In the genomic region with DNA sequence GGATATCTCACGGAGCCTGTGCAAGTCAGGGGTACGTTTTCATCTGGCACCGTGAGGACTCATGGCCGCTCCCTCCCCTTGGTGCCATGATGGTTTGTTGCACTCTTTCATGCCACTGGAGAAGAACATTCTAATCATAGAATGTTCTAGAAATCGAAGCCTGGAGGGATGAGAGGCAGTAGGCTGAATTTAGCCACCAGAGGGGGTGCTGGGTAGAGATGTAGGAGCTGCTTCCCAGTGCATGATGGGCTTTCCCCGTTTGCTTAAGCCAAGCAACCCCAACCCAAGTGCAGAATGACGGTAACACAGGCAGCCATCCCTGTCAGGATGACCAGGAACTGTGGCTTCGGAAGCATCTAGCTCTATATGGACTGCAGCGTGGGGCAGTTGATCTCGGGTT, we compare ENCODE assay signal across 18 mouse cellular contexts. TPM values are rescaled to one million over a fixed set of nuclear protein-coding genes. Genes with fewer than 3 reads are reported as not detected.
DNase-seq lines count a peak whose midpoint lies in the region; ATAC-seq and TF ChIP-seq lines count a peak whose summit lies in the region.
"Had no signal": no experiment of that assay in that cellular context is flagged by ENCODE, and none has a peak within 500 bp of the region (broad histone marks: within the 10 kb centered on the region; RNA-seq: fewer than 3 reads in every experiment).

No protein-coding gene starts in this region.

- DNase-seq in adrenal gland, postnatal 14 days: peak; percentile 31
- no peak for DNase-seq in adrenal gland, adult 18-20 months (ENCODE audit: low spot score in 2 of 2)
- no peak for DNase-seq in hindbrain, postnatal 0 days (ENCODE audit: low spot score)
- DNase-seq in midbrain, embryonic 11.5 days (ENCODE audit: low spot score, missing footprints): peak; percentile 60
- peak; percentile 31 for DNase-seq in thymus, postnatal 25 days
- no peak for DNase-seq in spleen, postnatal 36 days (ENCODE audit: low spot score in 2 of 2)
- DNase-seq: left cerebral cortex, postnatal 4 days; right cerebral cortex, adult 18-20 months had no signal

- no peaks in the 10 kb centered on the region for H3K4me1 ChIP-seq in hindbrain, postnatal 0 days (ENCODE audit: insufficient read depth, low read length)
- peaks cover 13% of the 10 kb centered on the region for H3K4me1 ChIP-seq in hindbrain, embryonic 13.5 days (replicated peaks)
- H3K4me1 ChIP-seq in midbrain, embryonic 11.5 days (ENCODE audit: control insufficient read depth, insufficient read depth, low read length): peaks cover 6% of the 10 kb centered on the region; the same call in 1 of the 2 replicates
- H3K4me1 ChIP-seq in midbrain, embryonic 15.5 days: peaks cover 12% of the 10 kb centered on the region

- H3K9me3 ChIP-seq in hindbrain, postnatal 0 days (ENCODE audit: low read length): no peaks in the 10 kb centered on the region
- no peaks in the 10 kb centered on the region for H3K9me3 ChIP-seq in hindbrain, embryonic 13.5 days
- H3K9me3 ChIP-seq in midbrain, embryonic 11.5 days (ENCODE audit: control insufficient read depth, low read length): no peaks in the 10 kb centered on the region
- H3K9me3 ChIP-seq in midbrain, embryonic 15.5 days: no peaks in the 10 kb centered on the region
- H3K9me3 ChIP-seq: embryonic facial prominence, embryonic 12.5 days; heart, embryonic 15.5 days; neural tube, embryonic 12.5 days had no signal

- H3K4me2 ChIP-seq in hindbrain, postnatal 0 days (ENCODE audit: low read depth, low read length): no peak overlapping the region
- no peak overlapping the region for H3K4me2 ChIP-seq in hindbrain, embryonic 13.5 days
- no peak overlapping the region for H3K4me2 ChIP-seq in midbrain, embryonic 11.5 days
- H3K4me2 ChIP-seq in midbrain, embryonic 15.5 days: no peak overlapping the region
- H3K4me2 ChIP-seq: embryonic facial prominence, embryonic 12.5 days; heart, embryonic 15.5 days; neural tube, embryonic 12.5 days had no signal

- WGBS in hindbrain, postnatal 0 days: 76% methylated on average over 10 of the region's 10 CpGs
- 79% methylated on average over 10 of the region's 10 CpGs for WGBS in hindbrain, embryonic 13.5 days
- 86% methylated on average over 10 of the region's 10 CpGs for WGBS in midbrain, embryonic 11.5 days
- 74% methylated on average over 10 of the region's 10 CpGs for WGBS in midbrain, embryonic 15.5 days

- H3K27ac ChIP-seq in hindbrain, postnatal 0 days: no peak overlapping the region
- no peak overlapping the region for H3K27ac ChIP-seq in hindbrain, embryonic 13.5 days
- H3K27ac ChIP-seq in midbrain, embryonic 11.5 days (ENCODE audit: low read depth, low read length): no peak overlapping the region
- H3K27ac ChIP-seq in midbrain, embryonic 15.5 days: no peak overlapping the region
- H3K27ac ChIP-seq: embryonic facial prominence, embryonic 12.5 days; heart, embryonic 15.5 days; neural tube, embryonic 12.5 days had no signal

- no peak for ATAC-seq in hindbrain, postnatal 0 days
- ATAC-seq in hindbrain, embryonic 13.5 days (ENCODE audit: low FRiP score): no peak
- ATAC-seq in midbrain, embryonic 11.5 days (ENCODE audit: low FRiP score): no peak
- no peak for ATAC-seq in midbrain, embryonic 15.5 days (replicated peaks)
- ATAC-seq: forebrain, embryonic 16.5 days; intestine, embryonic 16.5 days; Patski had no signal

- H3K9ac ChIP-seq in hindbrain, postnatal 0 days (replicated peaks; ENCODE audit: low read length): no peak overlapping the region
- H3K9ac ChIP-seq in hindbrain, embryonic 13.5 days: no peak overlapping the region
- H3K9ac ChIP-seq in midbrain, embryonic 11.5 days (ENCODE audit: low read length): no peak overlapping the region
- H3K9ac ChIP-seq in midbrain, embryonic 15.5 days: no peak overlapping the region
- H3K9ac ChIP-seq: embryonic facial prominence, embryonic 12.5 days; heart, embryonic 15.5 days; neural tube, embryonic 12.5 days had no signal

- TF ChIP-seq CTCF in hindbrain, postnatal 0 days (IDR thresholded peaks at IDR 0.05; ENCODE audit: low read depth): peak; percentile 49

- no peaks in the 10 kb centered on the region for H3K27me3 ChIP-seq in hindbrain, postnatal 0 days (ENCODE audit: insufficient read depth, low read length)
- peaks cover 14% of the 10 kb centered on the region for H3K27me3 ChIP-seq in hindbrain, embryonic 13.5 days
- no peaks in the 10 kb centered on the region for H3K27me3 ChIP-seq in midbrain, embryonic 11.5 days (ENCODE audit: control insufficient read depth, insufficient read depth, low read length)
- no peaks in the 10 kb centered on the region for H3K27me3 ChIP-seq in midbrain, embryonic 15.5 days (replicated peaks)
- H3K27me3 ChIP-seq: embryonic facial prominence, embryonic 12.5 days; neural tube, embryonic 12.5 days; Patski had no signal

- H3K36me3 ChIP-seq in hindbrain, postnatal 0 days (ENCODE audit: insufficient read depth, low read length): no peaks in the 10 kb centered on the region
- no peaks in the 10 kb centered on the region for H3K36me3 ChIP-seq in hindbrain, embryonic 13.5 days
- no peaks in the 10 kb centered on the region for H3K36me3 ChIP-seq in midbrain, embryonic 11.5 days (ENCODE audit: control insufficient read depth, insufficient read depth, low read length)
- no peaks in the 10 kb centered on the region for H3K36me3 ChIP-seq in midbrain, embryonic 15.5 days (replicated peaks)
- H3K36me3 ChIP-seq: embryonic facial prominence, embryonic 12.5 days; heart, embryonic 15.5 days; neural tube, embryonic 12.5 days had no signal

- no peak overlapping the region for H3K4me3 ChIP-seq in hindbrain, postnatal 0 days (ENCODE audit: low read length)
- H3K4me3 ChIP-seq in hindbrain, embryonic 13.5 days: no peak overlapping the region
- H3K4me3 ChIP-seq in midbrain, embryonic 11.5 days (ENCODE audit: low read depth, low read length): no peak overlapping the region
- H3K4me3 ChIP-seq in midbrain, embryonic 15.5 days: no peak overlapping the region
- H3K4me3 ChIP-seq: embryonic facial prominence, embryonic 12.5 days; heart, embryonic 15.5 days; neural tube, embryonic 12.5 days had no signal

RNA-seq across cellular contexts. Expression of a gene that starts 32.2 kb away (rescaled TPM):
- total RNA-seq in adrenal gland, postnatal 14 days (2021): not detected in 2 replicates
- total RNA-seq in adrenal gland, adult 18-20 months (2021): not detected
- total RNA-seq in hindbrain, postnatal 0 days (2014; rRNA removed): not detected in 2 replicates
- polyA plus RNA-seq in hindbrain, postnatal 0 days (2015; fragmentation: Nextera tagmentation; extraction: Ambion mirVana): not detected in 2 replicates
- not detected in 2 replicates for polyA plus RNA-seq in hindbrain, embryonic 13.5 days (2015; fragmentation: Nextera tagmentation; extraction: Ambion mirVana)
- polyA plus RNA-seq in midbrain, embryonic 11.5 days (2014; fragmentation: Nextera tagmentation; extraction: Ambion mirVana): not detected in 2 replicates
- polyA plus RNA-seq in midbrain, embryonic 15.5 days (2015; fragmentation: Nextera tagmentation; extraction: Ambion mirVana): not detected in 2 replicates
- total RNA-seq: megakaryocyte progenitor cell, adult 5-6 weeks had no signal
- polyA plus RNA-seq: brain, embryonic 14.5 days; embryonic facial prominence, embryonic 12.5 days; forebrain, embryonic 16.5 days; heart, embryonic 15.5 days; intestine, embryonic 16.5 days; neural tube, embryonic 12.5 days; Patski had no signal

RNA-seq across cellular contexts. Expression of a gene that starts 40.4 kb away (rescaled TPM):
- total RNA-seq in adrenal gland, postnatal 14 days (2021): 14.8 and 15.5 TPM in 2 replicates
- total RNA-seq in adrenal gland, adult 18-20 months (2021): 10 to 100 TPM; 13.0 to 13.5 TPM
- total RNA-seq in hindbrain, postnatal 0 days (2014; rRNA removed): 14.4 and 14.5 TPM in 2 replicates
- polyA plus RNA-seq in hindbrain, postnatal 0 days (2015; fragmentation: Nextera tagmentation; extraction: Ambion mirVana): 5.9 and 6.8 TPM in 2 replicates
- polyA plus RNA-seq in hindbrain, embryonic 13.5 days (2015; fragmentation: Nextera tagmentation; extraction: Ambion mirVana): 4.4 and 4.7 TPM in 2 replicates
- 1.8 and 3.3 TPM in 2 replicates for polyA plus RNA-seq in midbrain, embryonic 11.5 days (2014; fragmentation: Nextera tagmentation; extraction: Ambion mirVana)
- 4.1 and 4.3 TPM in 2 replicates for polyA plus RNA-seq in midbrain, embryonic 15.5 days (2015; fragmentation: Nextera tagmentation; extraction: Ambion mirVana)

RNA-seq across cellular contexts. Expression of a gene that starts 51.9 kb away (rescaled TPM):
- total RNA-seq in adrenal gland, postnatal 14 days (2021): 54.4 and 97.6 TPM in 2 replicates
- total RNA-seq in adrenal gland, adult 18-20 months (2021): 100 to 1,000 TPM in 1 of 2 experiments, 10 to 100 TPM in 1; 65.2 to 141 TPM
- total RNA-seq in hindbrain, postnatal 0 days (2014; rRNA removed): 30.0 and 43.3 TPM in 2 replicates
- 26.6 and 27.6 TPM in 2 replicates for polyA plus RNA-seq in hindbrain, postnatal 0 days (2015; fragmentation: Nextera tagmentation; extraction: Ambion mirVana)
- 21.8 and 22.2 TPM in 2 replicates for polyA plus RNA-seq in hindbrain, embryonic 13.5 days (2015; fragmentation: Nextera tagmentation; extraction: Ambion mirVana)
- 9.9 and 11.2 TPM in 2 replicates for polyA plus RNA-seq in midbrain, embryonic 11.5 days (2014; fragmentation: Nextera tagmentation; extraction: Ambion mirVana)
- 27.1 and 32.0 TPM in 2 replicates for polyA plus RNA-seq in midbrain, embryonic 15.5 days (2015; fragmentation: Nextera tagmentation; extraction: Ambion mirVana)

Comparison
In these comparisons a context has a peak if more than half of its experiments do, and no peak if none do; other contexts are left out.
1. DNase-seq: peak in adrenal gland, postnatal 14 days (single experiment), midbrain, embryonic 11.5 days (single experiment) and thymus, postnatal 25 days (single experiment); none in adrenal gland, adult 18-20 months (0 of 2), hindbrain, postnatal 0 days (single experiment) and spleen, postnatal 36 days (0 of 2).